Mouse (Mus musculus) thymus, postnatal 36 days (tissue): ENCODE measurements around the gene Adamtsl1.

Experiments used
- DNase-seq, 2 experiments: peaks; one replicate each; pipeline ENCODE4 v3.0.0; 2022; ENCODE audit warnings: mixed read lengths in 2 of 2

Gene Adamtsl1

GRCm38 (mm10) chr4:86329481-86329880 lies 815.5 kb downstream of the Adamtsl1 start:
- no peak for DNase-seq

DNA sequence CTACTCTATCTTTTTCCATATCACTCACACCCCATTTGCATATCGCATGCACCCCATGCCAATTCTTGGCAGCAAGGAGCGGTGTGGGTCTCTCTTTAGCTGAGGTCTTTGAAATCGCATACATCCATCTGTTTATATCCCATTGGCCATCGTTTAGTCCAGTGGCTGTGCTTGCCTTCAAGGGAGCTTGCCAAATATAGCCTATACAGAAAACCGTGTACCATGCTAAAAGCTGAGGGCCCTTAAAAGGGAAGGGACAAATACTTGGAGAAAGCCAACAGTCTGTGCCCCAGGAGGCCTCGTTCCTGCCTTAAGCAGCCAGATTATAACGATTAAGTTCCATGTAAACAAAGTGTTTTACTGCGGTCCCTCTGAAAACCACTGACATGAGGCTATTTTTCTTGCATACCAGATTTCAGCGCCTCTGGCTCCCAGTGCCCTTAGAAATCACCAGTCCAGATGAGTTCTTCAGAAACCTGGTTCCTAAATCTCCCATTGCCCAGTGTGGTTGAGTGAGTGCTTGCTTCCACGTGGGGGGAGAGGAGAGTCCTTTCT lies 822.0 kb downstream of the Adamtsl1 start:
- no peak for DNase-seq

- DNase-seq, result no peak
Measured at GRCm38 (mm10) chr4:86337216-86337765, 823.3 kb downstream of the Adamtsl1 start.

GRCm38 (mm10) chr4:86349341-86349740 lies 835.4 kb downstream of the Adamtsl1 start:
- no peak for DNase-seq

- DNase-seq, result no peak
Measured at GRCm38 (mm10) chr4:86352121-86352520, 838.1 kb downstream of the Adamtsl1 start.

GRCm38 (mm10) chr4:86353550-86353949 lies 839.6 kb downstream of the Adamtsl1 start:
- DNase-seq, result no peak

DNA sequence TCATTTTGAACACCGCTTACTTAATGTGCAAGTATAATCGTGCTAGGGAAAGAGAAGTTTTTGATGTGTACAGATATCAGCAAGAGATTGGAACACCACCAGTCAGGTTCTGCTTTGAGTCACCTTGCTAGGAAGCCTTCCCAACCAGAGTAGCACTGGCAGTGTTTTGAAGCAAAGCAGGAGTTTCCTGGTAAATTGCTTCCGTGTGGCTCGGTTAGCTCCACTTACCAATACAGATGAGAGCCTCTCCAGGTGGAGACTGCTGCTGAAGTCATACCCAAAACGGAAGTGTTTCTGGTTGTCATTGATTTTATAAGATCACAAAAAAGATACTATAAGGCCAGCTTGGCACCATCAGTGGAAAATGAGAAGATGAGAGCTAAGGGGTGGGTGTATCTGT lies 845.4 kb downstream of the Adamtsl1 start:
- DNase-seq, result no peak

GRCm38 (mm10) chr4:86369055-86369454 lies 855.1 kb downstream of the Adamtsl1 start:
- no peak for DNase-seq

- no peak for DNase-seq
Measured at GRCm38 (mm10) chr4:86373166-86373565, 859.2 kb downstream of the Adamtsl1 start.

- no peak for DNase-seq
Measured at GRCm38 (mm10) chr4:86383124-86383523, 869.2 kb downstream of the Adamtsl1 start.

DNA sequence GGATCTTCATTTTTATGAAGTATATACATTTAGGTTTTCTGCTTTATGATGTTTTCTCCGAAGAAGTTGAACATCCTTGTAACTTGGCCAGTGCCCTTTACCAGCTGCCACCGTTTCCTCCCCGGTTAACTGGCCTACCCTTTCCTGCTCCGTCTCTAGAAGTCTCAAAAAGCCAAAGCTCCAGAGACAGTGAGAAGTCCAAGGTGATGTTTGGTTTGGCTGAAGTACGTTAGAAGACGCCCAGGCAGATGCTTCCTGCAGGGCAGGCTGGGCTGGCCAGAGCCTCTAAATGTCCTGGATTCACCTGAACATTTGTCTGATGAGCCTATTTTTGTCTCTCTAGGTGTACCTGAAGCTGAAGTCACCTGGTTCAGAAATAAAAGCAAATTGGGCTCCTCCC lies 871.1 kb downstream of the Adamtsl1 start:
- DNase-seq, result no peak

GRCm38 (mm10) chr4:86388430-86388829 lies 874.5 kb downstream of the Adamtsl1 start:
- no peak for DNase-seq

DNA sequence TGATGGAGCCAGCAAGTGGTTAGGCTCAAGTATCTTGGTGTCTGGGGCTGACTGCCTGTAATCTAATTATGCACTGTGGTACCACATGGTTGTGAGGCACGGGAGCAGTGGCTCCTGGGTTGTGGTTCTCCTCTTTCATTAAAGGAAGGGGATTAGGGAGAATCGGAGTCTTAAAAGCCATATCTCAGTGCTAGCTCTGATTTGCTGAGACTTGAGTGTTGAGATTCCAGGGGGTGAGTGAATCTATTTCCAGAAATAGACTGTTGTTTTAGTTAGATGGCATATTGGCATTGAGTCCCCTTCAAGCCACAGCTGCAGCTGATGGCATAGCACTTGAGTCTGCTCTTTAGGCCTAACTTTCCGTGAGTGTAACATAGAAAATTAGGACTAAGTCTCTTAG lies 877.2 kb downstream of the Adamtsl1 start:
- no peak for DNase-seq

DNA sequence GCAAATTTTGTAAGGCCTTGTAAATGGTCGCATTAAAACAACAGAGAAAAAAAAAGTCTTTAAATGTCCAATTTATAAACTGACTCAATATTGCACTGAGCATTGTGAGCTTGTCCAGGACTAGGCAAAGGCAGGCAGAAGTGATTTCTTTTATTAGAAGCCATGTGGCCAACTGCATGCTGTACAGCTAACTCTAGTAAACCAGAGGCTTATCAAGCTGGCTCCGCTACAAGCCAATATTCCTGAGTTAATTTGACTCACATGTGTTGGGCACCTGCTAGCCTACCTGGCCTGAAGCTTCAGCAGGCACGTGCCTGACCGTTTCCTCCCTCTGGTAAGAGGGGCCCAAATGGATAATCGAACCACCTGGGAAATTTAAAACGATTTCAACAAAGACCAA lies 881.7 kb downstream of the Adamtsl1 start:
- DNase-seq, result no peak

GRCm38 (mm10) chr4:86396672-86397288 lies 882.8 kb downstream of the Adamtsl1 start:
- no peak for DNase-seq

GRCm38 (mm10) chr4:86397470-86397869 lies 883.5 kb downstream of the Adamtsl1 start:
- no peak for DNase-seq

GRCm38 (mm10) chr4:86401116-86401515 lies 887.1 kb downstream of the Adamtsl1 start:
- no peak for DNase-seq

GRCm38 (mm10) chr4:86406501-86407199 lies 892.7 kb downstream of the Adamtsl1 start:
- DNase-seq, result no peak

DNA sequence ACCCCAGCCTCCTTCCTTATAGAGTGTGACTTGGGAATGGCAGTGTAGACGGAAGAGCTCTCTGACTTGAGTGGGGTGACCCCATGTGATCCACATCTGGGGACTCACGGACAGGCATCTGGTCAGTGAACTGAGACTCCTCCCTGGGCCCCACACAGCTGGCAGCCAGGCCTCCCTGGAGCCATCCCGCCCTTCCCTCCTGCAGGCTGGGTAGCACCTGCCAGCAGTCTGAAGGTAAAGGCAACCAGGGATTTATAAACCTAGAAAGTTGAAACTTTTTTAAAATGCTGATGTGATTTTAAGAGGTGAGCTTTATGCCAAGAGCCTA lies 893.2 kb downstream of the Adamtsl1 start:
- no peak for DNase-seq

GRCm38 (mm10) chr4:86408421-86408820 lies 894.4 kb downstream of the Adamtsl1 start:
- no peak for DNase-seq

GRCm38 (mm10) chr4:86410946-86411345 lies 897.0 kb downstream of the Adamtsl1 start:
- no peak for DNase-seq

GRCm38 (mm10) chr4:86413388-86413787 lies 899.4 kb downstream of the Adamtsl1 start:
- DNase-seq, result no peak

DNA sequence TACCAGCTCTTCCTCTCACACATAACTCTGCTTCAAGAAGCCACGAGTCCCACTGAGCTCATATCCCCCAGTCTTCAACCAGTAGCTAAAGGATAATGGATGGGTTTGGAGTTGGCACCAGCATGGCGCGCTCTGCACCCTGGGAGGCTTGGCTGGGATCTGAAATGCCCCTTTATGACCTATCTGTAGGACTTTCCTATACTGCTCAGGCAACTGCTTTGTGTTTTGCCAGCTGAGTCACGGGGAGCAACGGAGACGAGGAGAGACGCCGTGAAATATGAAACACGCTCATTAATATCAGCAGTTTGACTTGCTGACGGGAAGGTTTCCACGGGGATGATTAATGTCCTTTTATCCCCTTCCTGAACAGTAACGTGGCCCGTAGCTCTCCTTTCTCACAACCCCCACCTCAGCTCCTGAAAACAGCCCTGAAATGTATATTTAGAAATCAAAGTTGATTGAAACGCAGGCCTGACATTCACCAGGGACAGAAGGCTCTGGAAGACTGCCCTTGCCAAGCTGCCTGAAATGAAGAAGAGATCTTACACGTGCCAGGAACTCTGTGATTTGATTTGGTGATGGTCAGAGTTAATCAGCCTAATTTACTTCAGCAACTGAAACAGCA lies 902.5 kb downstream of the Adamtsl1 start:
- DNase-seq, result no peak

DNA sequence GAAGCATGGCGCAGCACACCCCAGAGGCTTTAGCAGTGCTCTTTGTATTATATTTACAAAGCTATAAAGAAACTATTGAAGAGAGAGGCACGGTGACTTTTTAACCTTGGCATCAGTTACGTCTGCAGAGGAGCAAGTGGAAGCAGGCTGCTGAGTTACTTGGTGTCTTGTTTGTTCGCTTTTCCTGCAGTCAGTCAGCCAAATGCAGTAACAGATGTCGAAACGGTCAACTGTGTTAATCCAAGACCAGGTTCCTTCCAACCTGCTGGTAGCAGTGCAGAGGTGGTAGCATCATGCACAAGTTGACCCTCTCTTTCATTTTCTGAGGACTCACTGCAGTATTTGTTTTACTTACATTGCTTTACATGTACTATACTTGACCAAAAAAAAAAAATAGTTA lies 908.6 kb downstream of the Adamtsl1 start:
- DNase-seq, result no peak
